Mouse (Mus musculus): Measurements from ENCODE around the gene Map2k6. TPM values are rescaled to one million over a fixed set of nuclear protein-coding genes. Genes with fewer than 3 reads are reported as not detected.
"Not testable (repeated sequence)": the region's sequence is repeated elsewhere in the genome, so short reads cannot be mapped to it uniquely, and the experiment has no call there.

Gene Map2k6
- total RNA-seq (2021), result 1 to 10 TPM; 4.7 to 5.5 TPM

GRCm38 (mm10) chr11:110398553-110399239 is at the start of gene Map2k6:
Map2k6 (plus strand) TSS chr11:110399122.
- DNase-seq, result peak; percentile 76 to 80
- intact Hi-C loops (cut with DNase I), result loop anchor here (1.0 to 5.0 kb wide), 3 partner anchors 49 to 85 kb away; partner anchors contain the start of gene Abca5

- DNase-seq, result no peak
- intact Hi-C loops (cut with DNase I), result no loop called here
Observed at GRCm38 (mm10) chr11:110354261-110354660, 44.7 kb upstream of the Map2k6 start.

GRCm38 (mm10) chr11:110355131-110355530 is 43.8 kb upstream of the Map2k6 start:
- intact Hi-C loops (cut with DNase I); DNase-seq: not testable (repeated sequence)

- DNase-seq, result peak; percentile 21 to 42
- intact Hi-C loops (cut with DNase I), result no loop called here
Observed at GRCm38 (mm10) chr11:110357756-110358551, 41.0 kb upstream of the Map2k6 start.

- DNase-seq, result peak; percentile 49 to 68
- intact Hi-C loops (cut with DNase I), result loop anchor here (1.0 kb wide), 1 partner anchor 118 kb away; no protein-coding TSS in a partner anchor
Observed at GRCm38 (mm10) chr11:110365016-110365415, 33.9 kb upstream of the Map2k6 start.

GRCm38 (mm10) chr11:110366902-110367301 is 32.0 kb upstream of the Map2k6 start:
- DNase-seq, result no peak
- intact Hi-C loops (cut with DNase I), result no loop called here

GRCm38 (mm10) chr11:110367638-110368037 is 31.3 kb upstream of the Map2k6 start:
- DNase-seq, result no peak
- intact Hi-C loops (cut with DNase I), result no loop called here

GRCm38 (mm10) chr11:110369312-110370019 is 29.5 kb upstream of the Map2k6 start:
- no peak for DNase-seq
- intact Hi-C loops (cut with DNase I), result loop anchor here (10.0 kb wide), 1 partner anchor 675 kb away; no protein-coding TSS in a partner anchor

- intact Hi-C loops (cut with DNase I), result loop anchor here (10.0 kb wide), 1 partner anchor 673 kb away; no protein-coding TSS in a partner anchor
- DNase-seq, result no peak
Observed at GRCm38 (mm10) chr11:110371827-110372226, 27.1 kb upstream of the Map2k6 start.

GRCm38 (mm10) chr11:110372266-110372954 is 26.5 kb upstream of the Map2k6 start:
- DNase-seq, result no peak
- intact Hi-C loops (cut with DNase I), result loop anchor here (10.0 kb wide), 1 partner anchor 672 kb away; no protein-coding TSS in a partner anchor

- DNase-seq, result no peak
- intact Hi-C loops (cut with DNase I), result loop anchor here (10.0 kb wide), 1 partner anchor 671 kb away; no protein-coding TSS in a partner anchor
Observed at GRCm38 (mm10) chr11:110374036-110374435, 24.9 kb upstream of the Map2k6 start.

GRCm38 (mm10) chr11:110379661-110380309 is 19.1 kb upstream of the Map2k6 start:
- DNase-seq, result peak; percentile 55 to 68
- intact Hi-C loops (cut with DNase I), result loop anchor here (5.0 to 10.0 kb wide), 2 partner anchors 103 to 665 kb away; no protein-coding TSS in a partner anchor

GRCm38 (mm10) chr11:110380310-110380668 is 18.6 kb upstream of the Map2k6 start:
- no peak for DNase-seq
- intact Hi-C loops (cut with DNase I), result loop anchor here (5.0 kb wide), 1 partner anchor 102 kb away; no protein-coding TSS in a partner anchor

GRCm38 (mm10) chr11:110385487-110385886 is 13.4 kb upstream of the Map2k6 start:
- DNase-seq, result no peak
- intact Hi-C loops (cut with DNase I), result no loop called here

- DNase-seq, result no peak
- intact Hi-C loops (cut with DNase I), result no loop called here
Observed at GRCm38 (mm10) chr11:110392763-110393162, 6.2 kb upstream of the Map2k6 start.

GRCm38 (mm10) chr11:110394788-110395452 is 4.0 kb upstream of the Map2k6 start:
- DNase-seq, result no peak
- intact Hi-C loops (cut with DNase I), result loop anchor here (5.0 kb wide), 2 partner anchors 52 to 58 kb away; partner anchors contain the start of gene Abca5

- intact Hi-C loops (cut with DNase I), result loop anchor here (5.0 kb wide), 2 partner anchors 51 to 59 kb away; partner anchors contain the start of gene Abca5
- no peak for DNase-seq
Observed at GRCm38 (mm10) chr11:110396085-110396484, 2.8 kb upstream of the Map2k6 start.

GRCm38 (mm10) chr11:110399240-110400150 is 573 bp downstream of the Map2k6 start:
- intact Hi-C loops (cut with DNase I), result loop anchor here (1.0 to 5.0 kb wide), 3 partner anchors 48 to 84 kb away; partner anchors contain the start of gene Abca5
- no peak for DNase-seq

All from heart, postnatal 36 days (tissue).